Mouse (Mus musculus): ENCODE data around the gene Cdk2. TPM values are rescaled to one million over a fixed set of nuclear protein-coding genes. Genes with fewer than 3 reads are reported as not detected.

Cdk2 gene
- polyA plus RNA-seq (2012; rRNA removed): 66.7 and 98.8 TPM in 2 replicates

DNA sequence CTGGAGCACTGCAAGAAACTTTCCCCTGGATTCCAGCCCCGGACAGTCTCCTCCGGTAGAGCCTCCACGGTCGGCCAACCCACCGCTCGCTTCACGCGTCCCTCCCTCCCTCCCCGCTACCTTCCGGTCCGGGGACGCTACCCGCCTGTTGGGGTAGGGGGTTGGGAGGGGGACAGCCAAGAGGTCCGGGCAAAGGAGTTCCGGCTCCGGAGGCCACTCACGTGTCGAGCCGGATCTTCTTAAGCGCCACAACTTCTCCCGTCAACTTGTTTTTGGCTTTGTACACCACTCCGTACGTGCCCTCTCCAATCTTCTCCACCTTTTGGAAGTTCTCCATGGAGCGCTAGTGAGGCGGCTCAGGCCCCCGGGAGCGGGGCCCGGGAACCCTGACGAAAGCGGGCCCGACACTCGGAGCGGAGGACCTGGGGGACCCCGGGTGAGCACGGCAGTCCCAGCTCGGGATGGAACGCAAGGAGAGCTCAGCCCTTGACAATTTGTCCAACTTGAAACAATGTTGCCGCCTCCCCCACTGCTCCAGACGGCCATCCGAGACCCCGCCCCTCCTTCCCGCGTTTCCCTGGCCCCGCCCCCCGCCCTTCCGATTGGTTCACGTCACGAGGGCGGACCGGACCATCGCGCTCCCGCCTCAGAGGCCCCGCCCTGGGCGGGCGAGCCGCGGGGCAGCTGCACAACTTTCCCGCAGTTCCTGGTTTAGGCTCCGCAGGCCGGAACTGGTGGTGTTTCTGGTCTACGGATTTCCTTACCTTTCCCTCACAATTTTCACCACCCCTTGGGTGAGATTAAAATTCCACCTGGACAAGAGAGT lies at the start of gene Cdk2:
TSS of gene Cdk2 (minus strand) at position 541 of the 826 bp plus-strand sequence.

DNA sequence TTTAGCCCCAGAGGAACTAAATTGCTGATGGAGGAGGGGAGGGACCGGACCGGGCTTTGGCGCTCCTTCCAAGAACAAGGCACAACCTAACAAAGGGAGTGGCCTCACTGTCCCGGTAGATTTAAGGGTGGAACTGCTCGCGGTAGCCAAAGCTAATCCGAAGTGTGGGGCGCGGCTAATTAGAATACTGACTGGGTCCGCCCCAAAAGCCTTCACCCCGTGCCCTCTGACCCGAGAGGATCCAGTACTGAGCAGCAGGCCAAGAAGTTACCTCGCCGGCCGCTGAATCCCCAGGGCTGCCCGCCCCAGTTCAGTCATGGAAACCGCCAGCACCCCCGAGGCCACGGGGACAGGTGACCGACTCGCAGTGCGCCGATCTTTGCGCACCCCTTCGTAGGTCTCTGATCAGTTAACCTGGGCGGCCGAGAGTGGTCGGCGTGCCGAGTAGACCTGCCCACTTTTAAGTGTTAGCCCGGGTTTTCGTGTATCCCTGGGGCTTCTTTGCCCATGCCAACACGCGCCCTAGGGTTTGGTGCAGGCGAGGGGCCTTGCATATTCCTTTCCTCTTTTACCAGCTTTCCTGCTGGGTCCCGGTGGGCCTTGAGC lies 42.9 kb upstream of the Cdk2 start, which contains the start of gene Pym1:
TSS of gene Pym1 (plus strand) at position 244 of the 606 bp plus-strand sequence.

DNA sequence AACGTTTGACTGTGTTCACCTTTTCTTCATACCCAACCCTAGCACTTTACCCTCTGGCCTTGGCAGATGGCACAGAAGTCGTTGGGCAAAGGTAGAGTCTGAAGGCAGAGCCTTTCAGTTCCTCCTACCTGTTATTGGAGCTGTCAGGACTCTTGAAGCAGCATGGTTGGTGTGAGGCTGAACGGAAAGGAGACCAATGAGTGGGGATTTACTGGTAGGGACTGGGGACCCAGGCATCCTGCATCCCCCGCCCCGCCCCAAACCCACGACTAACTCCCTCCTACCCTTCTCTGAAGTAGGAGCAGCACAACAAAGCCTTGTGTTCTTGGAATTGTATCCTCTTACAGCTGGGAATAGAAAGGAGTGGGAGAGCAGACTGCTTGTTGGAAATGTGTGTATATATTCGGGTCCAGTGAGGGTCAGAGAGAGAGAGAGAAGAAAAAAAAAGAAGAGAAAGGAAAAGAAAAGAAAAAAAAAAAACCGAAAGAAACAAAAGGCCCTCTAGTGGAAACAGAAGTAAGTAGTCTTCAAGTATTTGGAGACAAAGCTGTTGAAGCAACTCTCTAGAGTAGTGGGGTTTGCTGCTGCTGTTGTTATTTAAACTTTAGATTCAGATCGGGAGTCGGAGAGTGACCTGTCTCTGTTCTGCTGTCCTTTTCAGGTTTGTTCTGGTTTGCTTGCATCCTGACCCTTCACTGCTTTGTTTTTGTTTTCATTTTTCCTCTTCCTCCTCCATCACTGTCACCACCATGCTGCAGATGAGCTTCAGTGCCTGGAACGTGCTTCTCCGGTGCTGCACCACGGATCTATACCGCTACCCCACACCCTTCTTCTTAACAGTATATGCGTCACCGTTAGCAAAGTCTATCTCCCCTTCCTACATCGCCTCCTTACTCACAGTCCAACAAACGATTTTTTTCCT lies 40.1 kb upstream of the Cdk2 start, which contains the start of gene Dgka:
TSS of gene Dgka (minus strand) at position 176 of the 922 bp plus-strand sequence.

DNA sequence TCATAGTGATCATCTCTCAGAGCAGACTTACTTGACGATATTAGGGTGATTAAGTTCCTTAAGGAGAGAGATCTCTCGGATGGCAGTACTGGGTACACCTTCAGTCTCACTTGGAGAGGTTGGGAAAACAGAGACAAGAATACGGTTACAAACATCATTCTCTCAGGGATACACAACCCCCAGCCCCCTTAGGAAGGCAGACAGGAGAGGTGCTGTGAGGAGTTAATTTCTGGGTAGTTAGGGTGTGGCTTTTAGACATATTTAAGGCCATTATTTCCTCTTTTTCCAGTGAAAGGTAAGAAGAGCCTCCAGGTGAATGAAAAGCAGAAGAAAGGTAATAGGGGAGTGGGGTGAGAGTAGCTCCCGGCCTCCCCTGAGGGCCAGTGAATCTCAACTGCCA lies 936 bp downstream of the Cdk2 start, which contains the start of gene Pmel:
TSS of gene Pmel (plus strand) at position 301 of the 400 bp plus-strand sequence.

DNA sequence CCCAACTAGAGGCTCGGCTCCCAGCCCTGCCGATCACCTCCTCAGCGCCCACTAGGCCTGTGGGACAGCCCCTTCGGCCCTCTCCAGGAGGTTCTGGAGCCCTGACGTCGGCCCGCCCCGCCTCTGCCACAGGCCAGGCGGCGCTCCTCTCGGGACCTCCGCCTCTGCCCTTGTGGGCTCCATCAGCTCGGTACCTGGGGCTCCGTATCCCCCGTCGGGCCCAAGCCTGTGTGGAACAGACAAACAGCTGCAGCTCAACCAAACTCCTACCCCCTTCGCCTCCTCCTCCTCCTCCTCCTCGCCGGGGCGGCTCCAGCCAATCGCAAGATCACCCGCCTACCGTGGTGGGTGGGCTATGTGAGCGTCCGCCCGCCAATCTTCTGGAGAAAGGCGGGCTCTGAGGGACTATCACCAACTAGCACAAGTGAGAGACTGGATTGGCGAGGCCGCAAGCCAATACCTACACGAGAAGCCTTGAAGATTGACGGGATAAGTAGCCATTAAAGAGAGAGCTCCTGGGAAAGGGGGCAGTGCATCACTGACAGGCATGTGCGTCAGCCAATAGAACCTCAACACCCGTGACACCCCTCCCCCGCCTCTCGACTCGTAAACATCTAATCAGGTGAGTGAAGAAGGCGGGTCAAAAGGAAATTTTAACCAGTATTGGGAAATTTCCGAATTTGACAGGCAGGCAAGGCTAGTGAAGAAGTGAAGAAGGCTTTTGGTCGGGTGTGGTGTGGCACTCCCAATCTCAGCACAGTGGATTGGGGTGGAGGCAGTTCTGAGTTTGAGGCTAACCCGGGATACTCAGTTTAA lies 8.6 kb downstream of the Cdk2 start, which contains the start of gene Rab5b:
TSS of gene Rab5b (minus strand) at position 273 of the 816 bp plus-strand sequence.

DNA sequence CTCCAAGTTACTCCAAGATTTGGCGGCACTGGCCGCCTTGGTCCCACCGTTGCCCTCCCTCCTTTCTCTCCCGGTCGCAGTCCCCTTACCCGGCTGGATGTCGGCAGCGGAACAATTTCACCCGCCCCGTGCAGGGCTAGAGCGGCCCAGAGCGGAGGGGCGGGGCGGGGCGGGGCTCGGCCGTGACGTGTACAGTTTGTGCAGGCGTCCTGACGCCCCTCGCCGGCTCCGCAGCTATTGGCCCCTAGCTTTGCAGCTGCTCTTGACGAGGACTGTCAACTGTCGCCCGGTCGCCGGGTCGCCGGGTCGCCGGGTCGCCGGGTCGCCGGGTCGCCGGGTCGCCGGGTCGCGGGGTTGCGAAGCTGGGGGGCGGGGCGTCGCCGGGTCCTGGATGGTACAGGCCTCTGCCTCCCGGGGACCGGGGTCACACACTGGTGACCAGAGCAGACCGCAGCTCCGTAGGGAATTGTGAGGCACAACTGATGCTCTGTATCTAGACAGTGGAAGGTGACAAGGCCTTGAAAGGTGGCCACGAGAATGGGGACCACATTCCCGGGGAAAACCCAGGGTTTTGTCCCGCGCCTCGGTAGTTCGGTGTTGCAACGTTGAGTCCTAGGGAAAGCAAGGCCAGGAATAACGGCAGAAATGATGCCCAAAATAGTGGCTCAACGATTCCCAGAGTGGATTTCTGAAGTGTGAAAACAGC lies 30.9 kb downstream of the Cdk2 start, which contains the start of gene Suox:
TSS of gene Suox (minus strand) at position 311 of the 706 bp plus-strand sequence.

Other genes with a start within 250 kb of the Cdk2 start
- 251 and 263 TPM in 2 replicates for gene Smarcc2, start 245.8 kb downstream of the Cdk2 start, polyA plus RNA-seq (2012; rRNA removed)
- 1,634 and 1,720 TPM in 2 replicates for gene Myl6, start 210.9 kb downstream of the Cdk2 start, polyA plus RNA-seq (2012; rRNA removed)
- 15.8 and 16.8 TPM in 2 replicates for gene Myl6b, start 206.3 kb downstream of the Cdk2 start, polyA plus RNA-seq (2012; rRNA removed)
- 24.4 and 26.4 TPM in 2 replicates for gene Esyt1, start 179.2 kb downstream of the Cdk2 start, polyA plus RNA-seq (2012; rRNA removed)
- gene Zc3h10, start 157.3 kb downstream of the Cdk2 start, polyA plus RNA-seq (2012; rRNA removed): 16.2 and 24.7 TPM in 2 replicates
- 4,092 and 4,723 TPM in 2 replicates for gene Rpl41, start 155.7 kb downstream of the Cdk2 start, polyA plus RNA-seq (2012; rRNA removed)
- 195 and 212 TPM in 2 replicates for gene Pa2g4, start 139.0 kb downstream of the Cdk2 start, polyA plus RNA-seq (2012; rRNA removed)
- 1.2 and 9.9 TPM in 2 replicates for gene Erbb3, start 115.4 kb downstream of the Cdk2 start, polyA plus RNA-seq (2012; rRNA removed)
- gene Rps26, start 78.3 kb downstream of the Cdk2 start, polyA plus RNA-seq (2012; rRNA removed): 1,123 and 1,713 TPM in 2 replicates
- gene Ikzf4, start 59.0 kb downstream of the Cdk2 start, polyA plus RNA-seq (2012; rRNA removed): 6.5 and 8.1 TPM in 2 replicates
- 10.3 and 11.9 TPM in 2 replicates for gene Suox, start 31.0 kb downstream of the Cdk2 start, polyA plus RNA-seq (2012; rRNA removed)
- gene Rab5b, start 8.8 kb downstream of the Cdk2 start, polyA plus RNA-seq (2012; rRNA removed): 46.7 and 74.5 TPM in 2 replicates
- 2.6 TPM in 2 replicates for gene Pmel, start 836 bp downstream of the Cdk2 start, polyA plus RNA-seq (2012; rRNA removed)
- 6.9 and 8.4 TPM in 2 replicates for gene Dgka, start 39.8 kb upstream of the Cdk2 start, polyA plus RNA-seq (2012; rRNA removed)
- 67.9 and 89.4 TPM in 2 replicates for gene Pym1, start 42.9 kb upstream of the Cdk2 start, polyA plus RNA-seq (2012; rRNA removed)
- 0.63 and 0.98 TPM in 2 replicates for gene Mmp19, start 85.9 kb upstream of the Cdk2 start, polyA plus RNA-seq (2012; rRNA removed)
- gene Dnajc14, start 99.0 kb upstream of the Cdk2 start, polyA plus RNA-seq (2012; rRNA removed): 31.5 and 33.5 TPM in 2 replicates
- 20.1 and 26.3 TPM in 2 replicates for gene Tmem198b, start 99.3 kb upstream of the Cdk2 start, polyA plus RNA-seq (2012; rRNA removed)
- gene Sarnp, start 112.3 kb upstream of the Cdk2 start, polyA plus RNA-seq (2012; rRNA removed): 179 and 285 TPM in 2 replicates
- 28.3 and 45.2 TPM in 2 replicates for gene Ormdl2, start 116.6 kb upstream of the Cdk2 start, polyA plus RNA-seq (2012; rRNA removed)
- 17.2 and 21.7 TPM in 2 replicates for gene Gdf11, start 186.7 kb upstream of the Cdk2 start, polyA plus RNA-seq (2012; rRNA removed)
- 82.1 and 143 TPM in 2 replicates for gene Cd63, start 196.0 kb upstream of the Cdk2 start, polyA plus RNA-seq (2012; rRNA removed)
- 14.8 and 16.9 TPM in 2 replicates for gene Rdh5, start 217.9 kb upstream of the Cdk2 start, polyA plus RNA-seq (2012; rRNA removed)
- 223 and 301 TPM in 2 replicates for gene Bloc1s1, start 219.0 kb upstream of the Cdk2 start, polyA plus RNA-seq (2012; rRNA removed)
- 3.0 and 4.4 TPM in 2 replicates for gene Itga7, start 228.8 kb upstream of the Cdk2 start, polyA plus RNA-seq (2012; rRNA removed)